Mouse (Mus musculus): ENCODE measurements around the gene Pramef20. TPM values are rescaled to one million over a fixed set of nuclear protein-coding genes. Genes with fewer than 3 reads are reported as not detected.
"Not testable (repeated sequence)": the region's sequence is repeated elsewhere in the genome, so short reads cannot be mapped to it uniquely, and the experiment has no call there.

Gene Pramef20
- polyA plus RNA-seq, 1 experiment from 2014 or later = not detected

DNA sequence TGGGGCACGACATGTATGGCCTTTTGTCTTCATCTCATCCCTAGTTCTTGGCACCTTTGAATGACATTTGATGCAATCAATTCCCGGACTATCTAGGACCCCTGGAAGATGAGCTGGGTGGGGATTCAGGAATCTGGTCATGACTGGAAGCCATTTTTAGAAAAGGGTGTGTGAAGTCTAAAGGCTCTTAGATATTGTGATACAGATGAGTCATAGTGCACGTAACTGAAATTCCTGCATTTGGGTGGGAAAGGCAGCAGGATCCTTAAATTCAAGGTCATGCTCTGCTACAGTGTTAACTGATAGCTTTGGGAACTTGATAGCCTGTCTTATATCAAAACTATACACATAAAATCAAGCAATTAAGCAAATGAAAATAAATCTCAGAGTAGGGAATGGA is 41.9 kb downstream of the Pramef20 start:
- not testable (repeated sequence) for H3K4me2 ChIP-seq (ENCODE audit: low read length); H3K9me3 ChIP-seq (replicated peaks; ENCODE audit: control insufficient read depth, low read length); H3K27me3 ChIP-seq (replicated peaks; ENCODE audit: control insufficient read depth, insufficient read depth, low read length); H3K9ac ChIP-seq (ENCODE audit: low read length); H3K36me3 ChIP-seq (ENCODE audit: control insufficient read depth, insufficient read depth, low read length); DNase-seq (ENCODE audit: low spot score); H3K27ac ChIP-seq (ENCODE audit: low read depth, low read length); ATAC-seq; H3K4me3 ChIP-seq (ENCODE audit: low read depth, low read length); H3K4me1 ChIP-seq (ENCODE audit: control insufficient read depth, insufficient read depth, low read length)
- WGBS = 94% methylated on average over 2 of the region's 3 CpGs

DNA sequence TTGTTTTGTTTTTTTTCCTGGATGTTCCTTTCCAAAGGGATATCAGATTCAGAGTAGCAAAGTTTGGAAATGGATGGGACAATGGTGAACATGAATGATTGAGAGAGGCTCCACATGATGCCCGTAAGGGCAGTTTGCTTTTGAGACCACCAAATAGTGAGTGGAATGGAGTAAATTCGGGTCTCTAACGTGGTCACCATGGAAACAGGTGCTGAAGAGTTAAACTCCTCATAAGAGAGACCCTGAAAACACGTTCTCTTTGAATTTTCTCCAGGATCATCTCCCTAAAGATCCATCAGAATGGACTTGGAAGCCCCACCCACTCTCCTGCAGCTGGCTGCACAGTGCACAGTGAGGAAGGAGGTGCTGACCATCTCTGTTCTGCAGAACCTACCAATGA is 47.8 kb downstream of the Pramef20 start, which contains the start of gene Gm13128:
Gene Gm13128 (plus strand): TSS at position 301 of the 400 bp plus-strand sequence.
- not testable (repeated sequence) for H3K4me3 ChIP-seq (ENCODE audit: low read depth, low read length); H3K9ac ChIP-seq (ENCODE audit: low read length); H3K9me3 ChIP-seq (replicated peaks; ENCODE audit: control insufficient read depth, low read length); H3K4me2 ChIP-seq (ENCODE audit: low read length); ATAC-seq; H3K4me1 ChIP-seq (ENCODE audit: control insufficient read depth, insufficient read depth, low read length); H3K27ac ChIP-seq (ENCODE audit: low read depth, low read length); H3K27me3 ChIP-seq (replicated peaks; ENCODE audit: control insufficient read depth, insufficient read depth, low read length); H3K36me3 ChIP-seq (ENCODE audit: control insufficient read depth, insufficient read depth, low read length); DNase-seq (ENCODE audit: low spot score)
- 58% methylated on average over 4 of the region's 4 CpGs for WGBS

Other genes starting within 250 kb of the Pramef20 start
- gene Oog3, start 215.3 kb downstream of the Pramef20 start, polyA plus RNA-seq (2014; fragmentation: Nextera tagmentation; extraction: Ambion mirVana) = not detected in 2 replicates
- gene Oog2, start 187.2 kb downstream of the Pramef20 start, polyA plus RNA-seq (2014; fragmentation: Nextera tagmentation; extraction: Ambion mirVana) = not detected in 2 replicates
- gene C87977, start 164.6 kb downstream of the Pramef20 start, polyA plus RNA-seq (2014; fragmentation: Nextera tagmentation; extraction: Ambion mirVana) = not detected in 2 replicates
- not detected in 2 replicates for gene Pramel5, start 97.4 kb downstream of the Pramef20 start, polyA plus RNA-seq (2014; fragmentation: Nextera tagmentation; extraction: Ambion mirVana)
- not detected in 2 replicates for gene Gm13128, start 47.7 kb downstream of the Pramef20 start, polyA plus RNA-seq (2014; fragmentation: Nextera tagmentation; extraction: Ambion mirVana)
- not detected in 2 replicates for gene Gm13119, start 20.0 kb downstream of the Pramef20 start, polyA plus RNA-seq (2014; fragmentation: Nextera tagmentation; extraction: Ambion mirVana)
- not detected in 2 replicates for gene Pramef12, start 30.5 kb upstream of the Pramef20 start, polyA plus RNA-seq (2014; fragmentation: Nextera tagmentation; extraction: Ambion mirVana)
- gene 1700012P22Rik, start 60.8 kb upstream of the Pramef20 start, polyA plus RNA-seq (2014; fragmentation: Nextera tagmentation; extraction: Ambion mirVana) = not detected in 2 replicates
- not detected in 2 replicates for gene Gm9944, start 75.4 kb upstream of the Pramef20 start, polyA plus RNA-seq (2014; fragmentation: Nextera tagmentation; extraction: Ambion mirVana)
- gene Aadacl3, start 85.8 kb upstream of the Pramef20 start, polyA plus RNA-seq (2014; fragmentation: Nextera tagmentation; extraction: Ambion mirVana) = not detected in 2 replicates
- not detected in 2 replicates for gene 9430007A20Rik, start 141.9 kb upstream of the Pramef20 start, polyA plus RNA-seq (2014; fragmentation: Nextera tagmentation; extraction: Ambion mirVana)
- gene Gm13124, start 187.2 kb upstream of the Pramef20 start, polyA plus RNA-seq (2014; fragmentation: Nextera tagmentation; extraction: Ambion mirVana) = not detected in 2 replicates
- gene Aadacl4, start 235.8 kb upstream of the Pramef20 start, polyA plus RNA-seq (2014; fragmentation: Nextera tagmentation; extraction: Ambion mirVana) = not detected in 2 replicates

Measured in forebrain, embryonic 14.5 days (tissue).